Mouse (Mus musculus): ENCODE results near the gene Vwa8.

DNA sequence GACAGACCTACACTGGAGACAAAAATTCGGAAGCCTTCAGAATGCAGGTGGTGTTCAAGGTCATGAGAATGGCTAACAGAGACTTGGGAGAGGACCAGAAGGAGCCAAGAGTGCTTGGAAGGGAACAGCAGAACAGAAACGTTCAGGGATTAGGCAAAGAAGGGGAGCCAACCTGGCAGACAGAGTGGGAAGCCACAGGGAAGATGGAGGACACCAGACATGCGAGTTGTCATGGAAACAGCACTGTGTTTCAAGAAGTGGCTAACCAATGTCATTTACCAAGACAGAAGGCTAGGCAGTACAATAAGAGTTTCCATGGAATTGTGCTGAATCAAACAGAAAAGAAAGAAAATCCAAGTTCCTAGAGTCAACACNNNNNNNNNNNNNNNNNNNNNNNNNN is 395.7 kb downstream of the Vwa8 start:
- TF ChIP-seq CHD2 (IDR thresholded peaks at IDR 0.05; ENCODE audit: low read depth, low read length), result no peak
- no peak for TF ChIP-seq ZNF384 (IDR thresholded peaks at IDR 0.05; ENCODE audit: low read depth, low read length)
- TF ChIP-seq MAFK (IDR thresholded peaks at IDR 0.05; ENCODE audit: insufficient read depth, low read depth, low read length), result no peak

Data from ES-E14 (cell line).